Mouse (Mus musculus): ENCODE measurements around the gene Csf3r. TPM values are rescaled to one million over a fixed set of nuclear protein-coding genes. Genes with fewer than 3 reads are reported as not detected.

The Csf3r gene
- total and polyA plus RNA-seq, 2 experiments from 2014 or later: 0.43 to 0.77 TPM

DNA sequence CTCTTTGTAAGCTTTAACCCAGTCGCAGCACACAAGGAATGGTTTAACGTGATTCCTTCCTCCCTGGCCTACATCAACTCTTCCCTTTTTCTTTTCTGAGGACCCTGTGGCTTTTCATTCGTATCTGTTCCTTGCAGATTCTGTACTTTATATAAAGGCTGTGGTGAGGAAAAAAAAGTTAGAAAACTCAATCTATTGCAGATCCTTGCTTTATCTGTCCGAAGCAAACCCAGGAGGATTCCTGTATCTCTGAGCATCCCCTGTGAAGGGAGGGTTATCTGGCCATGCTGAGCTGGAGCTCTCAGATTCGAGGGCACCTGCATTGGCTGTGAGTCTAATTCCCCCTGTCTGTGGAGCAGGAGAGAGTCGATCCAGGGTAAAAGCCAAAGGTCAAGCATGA lies 44.5 kb downstream of the Csf3r start:
- Histone ChIP-seq H3K27me3 (ENCODE audit: insufficient read depth, low read length) (no peaks in the 10 kb centered on the region), H3K9me3 (ENCODE audit: low read length) (no peaks in the 10 kb centered on the region), H3K27ac (ENCODE audit: low read depth, low read length) (no peak overlapping the region), H3K4me3 (ENCODE audit: low read depth, low read length) (no peak overlapping the region), H3K4me1 (ENCODE audit: insufficient read depth) (no peaks in the 10 kb centered on the region), H3K36me3 (ENCODE audit: insufficient read depth) (peaks cover 2% of the 10 kb centered on the region; the same call in 1 of the 2 replicates), H3K9ac (no peak overlapping the region), H3K4me2 (ENCODE audit: low read depth) (no peak overlapping the region)
- WGBS: 85% methylated on average over 6 of the region's 6 CpGs
- ATAC-seq (no peak), DNase-seq (no peak)
- TF ChIP-seq CTCF (IDR thresholded peaks at IDR 0.05; ENCODE audit: low read depth): no peak

GRCm38 (mm10) chr4:126077833-126078232 lies 53.5 kb downstream of the Csf3r start:
- Histone ChIP-seq H3K9ac (no peak overlapping the region), H3K4me3 (ENCODE audit: low read depth, low read length) (no peak overlapping the region), H3K4me2 (ENCODE audit: low read depth) (no peak overlapping the region), H3K36me3 (ENCODE audit: insufficient read depth) (peaks cover 24% of the 10 kb centered on the region), H3K4me1 (ENCODE audit: insufficient read depth) (no peaks in the 10 kb centered on the region), H3K27me3 (ENCODE audit: insufficient read depth, low read length) (no peaks in the 10 kb centered on the region), H3K9me3 (ENCODE audit: low read length) (no peaks in the 10 kb centered on the region), H3K27ac (ENCODE audit: low read depth, low read length) (no peak overlapping the region)
- no peak for TF ChIP-seq CTCF (IDR thresholded peaks at IDR 0.05; ENCODE audit: low read depth)
- no peak for ATAC-seq
- WGBS: 79% methylated on average over 6 of the region's 6 CpGs
- DNase-seq: no peak

DNA sequence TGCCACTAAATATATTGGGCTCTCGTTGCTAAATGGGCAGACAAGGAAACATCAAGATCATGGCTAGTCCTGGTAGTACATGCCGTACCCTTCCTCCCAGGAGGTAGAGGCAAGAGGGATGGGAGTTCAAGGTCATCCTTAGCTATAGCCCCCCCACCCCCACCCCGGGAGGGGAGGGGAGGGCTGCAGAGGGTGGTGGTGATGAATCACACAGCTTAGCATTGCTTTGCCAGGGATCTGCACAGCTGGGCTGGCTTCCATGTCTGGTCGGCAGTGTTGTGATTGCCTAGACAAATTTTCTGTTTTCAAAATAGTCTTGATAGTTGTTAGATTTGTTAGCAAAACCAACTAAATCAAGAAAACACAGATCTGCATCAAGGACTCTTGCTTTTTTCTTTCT lies 54.9 kb downstream of the Csf3r start:
- Histone ChIP-seq H3K9me3 (ENCODE audit: low read length) (no peaks in the 10 kb centered on the region), H3K9ac (no peak overlapping the region), H3K27me3 (ENCODE audit: insufficient read depth, low read length) (no peaks in the 10 kb centered on the region), H3K4me1 (ENCODE audit: insufficient read depth) (no peaks in the 10 kb centered on the region), H3K4me2 (ENCODE audit: low read depth) (no peak overlapping the region), H3K27ac (ENCODE audit: low read depth, low read length) (no peak overlapping the region), H3K4me3 (ENCODE audit: low read depth, low read length) (no peak overlapping the region), H3K36me3 (ENCODE audit: insufficient read depth) (peaks cover 28% of the 10 kb centered on the region)
- no peak for TF ChIP-seq CTCF (IDR thresholded peaks at IDR 0.05; ENCODE audit: low read depth)
- ATAC-seq (no peak), DNase-seq (no peak)
- 77% methylated on average over 4 of the region's 4 CpGs for WGBS

- Histone ChIP-seq H3K4me1 (ENCODE audit: insufficient read depth) (no peaks in the 10 kb centered on the region), H3K9me3 (ENCODE audit: low read length) (no peaks in the 10 kb centered on the region), H3K36me3 (ENCODE audit: insufficient read depth) (peaks cover 25% of the 10 kb centered on the region), H3K9ac (no peak overlapping the region), H3K4me3 (ENCODE audit: low read depth, low read length) (no peak overlapping the region), H3K4me2 (ENCODE audit: low read depth) (no peak overlapping the region), H3K27me3 (ENCODE audit: insufficient read depth, low read length) (no peaks in the 10 kb centered on the region), H3K27ac (ENCODE audit: low read depth, low read length) (no peak overlapping the region)
- no peak for TF ChIP-seq CTCF (IDR thresholded peaks at IDR 0.05; ENCODE audit: low read depth)
- 97% methylated on average over 1 of the region's 1 CpGs for WGBS
- ATAC-seq (no peak), DNase-seq (no peak)
Measured at GRCm38 (mm10) chr4:126081601-126082000, 57.3 kb downstream of the Csf3r start.

DNA sequence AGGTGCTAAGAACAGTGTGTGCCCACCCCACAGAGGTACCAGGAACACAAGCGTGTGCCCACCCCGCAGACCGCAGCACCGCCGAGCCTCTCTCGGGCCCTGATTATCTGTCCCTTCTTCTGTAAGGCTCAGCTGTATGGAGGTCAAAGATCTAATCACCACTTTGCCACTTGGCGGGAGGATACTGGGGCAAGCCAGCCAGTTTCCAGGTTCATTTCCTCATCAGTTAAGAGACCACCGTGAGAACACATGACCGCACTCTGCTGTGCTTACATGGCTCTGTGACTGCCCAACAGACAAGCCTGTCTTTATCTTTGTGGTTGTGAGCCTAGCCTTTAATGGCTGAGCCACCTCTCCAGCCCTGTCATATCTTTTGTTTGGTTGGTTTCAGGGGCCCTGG lies 58.7 kb downstream of the Csf3r start:
- peaks cover 25% of the 10 kb centered on the region for H3K36me3 ChIP-seq (ENCODE audit: insufficient read depth)
- H3K4me3 ChIP-seq (ENCODE audit: low read depth, low read length): no peak overlapping the region
- H3K27me3 ChIP-seq (ENCODE audit: insufficient read depth, low read length): no peaks in the 10 kb centered on the region
- WGBS: 93% methylated on average over 9 of the region's 9 CpGs
- ATAC-seq (no peak), DNase-seq (no peak)
- no peaks in the 10 kb centered on the region for H3K4me1 ChIP-seq (ENCODE audit: insufficient read depth)
- H3K9ac ChIP-seq: no peak overlapping the region
- H3K4me2 ChIP-seq (ENCODE audit: low read depth): no peak overlapping the region
- no peak for TF ChIP-seq CTCF (IDR thresholded peaks at IDR 0.05; ENCODE audit: low read depth)
- H3K9me3 ChIP-seq (ENCODE audit: low read length): no peaks in the 10 kb centered on the region
- no peak overlapping the region for H3K27ac ChIP-seq (ENCODE audit: low read depth, low read length)

DNA sequence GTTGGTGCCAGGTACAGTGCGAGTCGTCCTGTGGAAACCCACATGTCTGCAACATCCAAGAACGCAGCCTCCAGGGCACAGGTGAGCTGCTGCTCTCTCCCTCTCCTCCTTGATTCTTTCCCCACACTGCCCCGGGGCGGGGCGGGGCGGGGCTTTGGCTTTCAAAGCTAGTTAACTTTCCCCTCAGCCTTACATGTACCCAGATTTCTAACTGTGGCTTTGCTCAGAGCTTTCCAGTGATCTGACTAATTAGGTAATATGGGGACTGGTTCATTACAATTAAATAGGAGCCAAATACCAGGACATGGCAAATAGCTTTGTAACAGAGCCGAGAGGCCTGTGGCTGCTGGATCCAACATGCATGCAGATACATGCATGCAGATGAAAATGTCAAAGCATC lies 60.0 kb downstream of the Csf3r start:
- no peak for ATAC-seq
- WGBS: 77% methylated on average over 8 of the region's 8 CpGs
- Histone ChIP-seq H3K4me3 (ENCODE audit: low read depth, low read length) (no peak overlapping the region), H3K4me1 (ENCODE audit: insufficient read depth) (no peaks in the 10 kb centered on the region), H3K36me3 (ENCODE audit: insufficient read depth) (peaks cover 35% of the 10 kb centered on the region), H3K27ac (ENCODE audit: low read depth, low read length) (no peak overlapping the region), H3K4me2 (ENCODE audit: low read depth) (no peak overlapping the region), H3K27me3 (ENCODE audit: insufficient read depth, low read length) (no peaks in the 10 kb centered on the region), H3K9me3 (ENCODE audit: low read length) (no peaks in the 10 kb centered on the region), H3K9ac (no peak overlapping the region)
- TF ChIP-seq CTCF (IDR thresholded peaks at IDR 0.05; ENCODE audit: low read depth): no peak
- DNase-seq: no peak

- peak; percentile 87 for DNase-seq
- H3K36me3 ChIP-seq (ENCODE audit: insufficient read depth): peaks cover 30% of the 10 kb centered on the region; the same call in 1 of the 2 replicates
- H3K4me3 ChIP-seq (ENCODE audit: low read depth, low read length): no peak overlapping the region
- no peak overlapping the region for H3K9ac ChIP-seq
- peak; percentile 95 for TF ChIP-seq CTCF (IDR thresholded peaks at IDR 0.05; ENCODE audit: low read depth)
- H3K4me1 ChIP-seq (ENCODE audit: insufficient read depth): no peaks in the 10 kb centered on the region
- ATAC-seq: peak; percentile 90
- 24% methylated on average over 7 of the region's 7 CpGs for WGBS
- no peak overlapping the region for H3K4me2 ChIP-seq (ENCODE audit: low read depth)
- H3K27ac ChIP-seq (ENCODE audit: low read depth, low read length): no peak overlapping the region
- H3K9me3 ChIP-seq (ENCODE audit: low read length): no peaks in the 10 kb centered on the region
- no peaks in the 10 kb centered on the region for H3K27me3 ChIP-seq (ENCODE audit: insufficient read depth, low read length)
Measured at GRCm38 (mm10) chr4:126085996-126086576, 61.7 kb downstream of the Csf3r start.

Measured in forebrain, postnatal 0 days (tissue).